Mouse (Mus musculus) cortical plate, adult 2 months (tissue): ENCODE data around the gene Wdr24.

Experiments
- CTCF ChIP-seq: fragments of 200-500 bp; IDR thresholded peaks from 2 replicates; pipeline ENCODE4 v1.5.1; 2011; ENCODE audit warnings: mild to moderate bottlenecking, control low read depth, low read length; ENCODE audit not compliant: insufficient read depth; ENCODE audit errors: extremely low read depth
- POLR2A ChIP-seq: fragments of 200-500 bp; IDR thresholded peaks from 2 replicates; pipeline ENCODE4 v1.6.1; 2011; ENCODE audit warnings: mild to moderate bottlenecking, low read length, control low read depth; ENCODE audit not compliant: insufficient read depth; ENCODE audit errors: extremely low read depth

- TF ChIP-seq POLR2A (no peak), CTCF (no peak)
Measured at GRCm38 (mm10) chr17:25825311-25825710, 1.9 kb downstream of the Wdr24 start.
